Mouse (Mus musculus) ES-Bruce4 (cell line): ENCODE data around the gene Exoc4.

Experiments
- CTCF ChIP-seq: IDR thresholded peaks from one replicate; pipeline ENCODE4 v1.8.1; 2011; ENCODE audit warnings: low read depth, low read length
- EP300 ChIP-seq: IDR thresholded peaks from 2 replicates; pipeline ENCODE4 v1.6.1; 2011; ENCODE audit warnings: low read depth, low read length; ENCODE audit not compliant: insufficient read depth
- POLR2A ChIP-seq: IDR thresholded peaks from one replicate; pipeline ENCODE4 v1.8.1; 2011; ENCODE audit warnings: low read length; ENCODE audit not compliant: insufficient read depth

DNA sequence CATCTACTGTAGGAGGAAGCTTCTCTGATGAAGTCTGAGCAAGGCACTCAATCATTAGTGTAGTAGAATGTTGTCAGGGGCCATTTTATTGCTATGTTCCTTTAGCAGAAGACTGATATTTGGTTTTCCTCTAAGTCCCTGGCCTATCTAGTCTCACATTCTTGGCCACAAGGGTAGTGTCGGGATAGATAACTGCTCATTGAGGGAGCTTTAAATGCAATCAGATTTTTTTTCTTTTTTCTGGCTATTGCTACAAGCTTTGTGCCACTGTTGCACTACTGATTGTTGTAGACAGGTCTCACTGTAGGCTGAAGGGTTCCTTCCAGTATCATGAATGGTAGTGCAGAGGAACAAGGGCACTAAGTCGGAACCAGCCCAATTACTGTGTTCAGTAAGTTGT, 227.2 kb downstream of the Exoc4 start:
- TF ChIP-seq POLR2A (no peak), CTCF (no peak), EP300 (no peak)
